Mouse (Mus musculus) macrophage (primary cell): Measurements from ENCODE around the gene Sec24b. TPM values are rescaled to one million over a fixed set of nuclear protein-coding genes. Genes with fewer than 3 reads are reported as not detected.
A peak's percentile ranks its signal among the peaks of the same experiment; 100 is the strongest.

Source experiments
- H3K27ac ChIP-seq: fragments of 350-480 bp; formaldehyde crosslinking; 2 replicates; pipeline ENCODE4 v1.9.0; 2021
- H3K36me3 ChIP-seq: fragments of 350-480 bp; formaldehyde crosslinking; 2 replicates; pipeline ENCODE4 v1.9.0; 2021; ENCODE audit errors: inconsistent target
- H3K4me3 ChIP-seq: fragments of 350-480 bp; formaldehyde crosslinking; 2 replicates; pipeline ENCODE4 v1.9.0; 2021; ENCODE audit errors: inconsistent target
- H3K79me2 ChIP-seq: fragments of 350-480 bp; formaldehyde crosslinking; 2 replicates; pipeline ENCODE4 v1.9.0; 2021; ENCODE audit errors: inconsistent target
- WGBS: methylation state at CpG from one replicate; pipeline ENCODE4 v1.1.7; 2026; ENCODE audit warnings: inconsistent platforms; ENCODE audit not compliant: missing documents; 5-methylcytosine and 5-hydroxymethylcytosine counted together
- polyA plus RNA-seq: library from polyadenylated mRNA; stranded (reverse); fragments of 250-400 nt; gene quantifications from 3 replicates; pipeline ENCODE4 v1.2.4, GENCODE M21; 2018; ENCODE audit warnings: inconsistent platforms

The Sec24b gene
- polyA plus RNA-seq, 1 experiment from 2014 or later: 66.4 TPM

DNA sequence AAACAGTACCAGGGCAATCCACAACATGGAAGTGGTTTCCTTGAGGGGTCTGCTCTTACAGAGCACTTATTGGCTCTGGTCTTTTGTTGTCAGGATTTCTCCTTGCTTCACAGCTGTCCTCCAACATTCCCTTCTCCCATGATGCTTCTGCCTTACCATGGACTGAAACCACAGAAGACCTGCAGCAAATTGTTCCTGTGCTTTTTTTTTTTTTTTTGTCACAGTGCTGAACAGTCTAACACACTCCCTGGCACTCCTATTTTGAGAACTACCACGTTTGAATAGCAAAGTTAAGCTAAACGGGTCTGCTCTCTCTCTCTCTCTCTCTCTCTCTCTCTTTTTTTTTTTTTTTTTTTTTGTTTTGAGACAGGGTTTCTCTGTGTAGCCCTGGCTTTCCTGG lies 10.6 kb upstream of the Sec24b start:
- Histone ChIP-seq H3K27ac (no peak overlapping the region), H3K79me2 (no peaks in the 10 kb centered on the region), H3K4me3 (no peak overlapping the region), H3K36me3 (no peaks in the 10 kb centered on the region)
- 56% methylated on average over 1 of the region's 2 CpGs for WGBS

DNA sequence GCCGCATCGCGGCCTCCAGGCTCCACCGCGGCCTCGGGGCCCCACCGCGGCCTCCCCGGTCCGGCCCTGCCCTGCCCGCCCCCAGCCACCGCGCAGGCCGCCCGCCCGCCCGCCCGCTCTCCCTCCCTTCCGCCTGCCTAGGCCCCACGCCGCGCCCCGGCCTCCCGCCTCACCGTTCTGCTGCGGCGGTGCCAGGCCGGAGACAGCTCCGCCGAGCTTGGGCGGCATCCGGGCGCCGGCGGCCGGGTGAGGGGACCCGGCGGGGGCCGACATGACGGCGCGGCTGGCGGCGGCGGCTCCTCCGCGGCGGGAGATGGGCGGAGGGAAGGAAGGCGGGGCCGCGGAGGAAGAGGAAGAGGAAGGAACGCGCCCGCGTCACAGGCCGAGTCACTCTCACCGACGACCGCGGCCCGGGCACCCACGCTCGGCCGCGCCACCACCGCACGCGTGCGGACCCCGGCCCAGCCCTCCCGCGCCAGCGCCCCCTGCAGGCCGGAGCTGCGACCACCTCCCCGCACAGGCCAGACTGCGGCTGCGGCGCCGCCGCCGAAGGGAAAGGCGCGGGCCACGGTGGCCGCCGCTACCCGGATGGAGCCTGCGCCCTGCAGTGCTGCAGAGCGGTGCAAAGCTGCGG lies 840 bp downstream of the Sec24b start:
- Histone ChIP-seq H3K4me3 (peak overlapping the region; percentile 50), H3K79me2 (peaks cover 51% of the 10 kb centered on the region), H3K36me3 (no peaks in the 10 kb centered on the region), H3K27ac (peak overlapping the region; percentile 54)
- under 1% methylated on average over 77 of the region's 92 CpGs for WGBS

DNA sequence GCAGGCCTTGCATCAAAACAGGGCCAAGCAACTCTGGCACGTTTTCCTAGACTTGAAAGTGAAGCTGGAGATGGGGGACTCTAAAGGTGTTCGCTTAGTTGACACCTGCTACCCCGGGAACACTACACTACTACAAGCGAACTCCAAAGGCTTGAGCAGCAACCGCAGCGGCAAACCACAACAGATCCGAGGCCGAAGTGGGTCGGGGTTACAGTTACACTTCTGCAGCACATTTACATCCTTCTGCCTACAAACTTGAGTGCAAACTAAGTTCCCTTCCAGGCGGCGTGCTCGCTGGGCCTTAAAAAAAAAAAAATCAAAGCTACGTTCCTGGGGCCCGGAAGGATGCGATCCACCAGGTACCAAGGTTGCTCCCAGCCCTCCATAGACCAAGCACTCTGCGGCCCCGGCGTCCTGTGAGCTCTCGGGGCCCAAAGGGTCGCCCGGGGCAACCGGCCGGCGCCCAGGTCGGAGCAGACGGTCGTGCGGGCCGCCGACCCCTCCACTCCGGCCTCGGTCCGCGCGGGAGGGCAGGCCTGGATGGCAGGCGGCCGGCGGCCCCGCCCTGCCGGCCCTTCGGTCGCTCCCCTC lies 1.5 kb downstream of the Sec24b start:
- whole genome bisulfite sequencing: under 1% methylated on average over 42 of the region's 42 CpGs

DNA sequence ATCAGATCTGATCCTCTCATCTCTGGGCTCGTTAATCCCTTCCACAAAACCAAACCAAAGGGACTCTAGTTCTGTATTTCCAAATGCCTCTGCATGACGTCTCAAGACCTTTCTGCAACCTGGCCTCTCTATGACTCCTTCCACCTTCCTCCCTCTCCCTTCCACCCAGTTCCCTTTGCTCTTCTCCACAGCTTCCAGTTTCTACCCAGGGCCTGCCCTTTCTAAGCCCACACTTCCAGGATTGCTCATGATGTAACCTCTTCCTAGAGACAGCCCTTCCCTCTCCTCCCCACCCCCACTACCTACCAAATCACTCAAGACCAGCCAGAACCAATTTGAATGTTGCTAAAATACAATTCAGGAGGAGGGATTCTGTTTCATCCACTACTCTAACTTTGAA lies 2.9 kb downstream of the Sec24b start:
- Histone ChIP-seq H3K27ac (no peak overlapping the region), H3K36me3 (no peaks in the 10 kb centered on the region), H3K4me3 (no peak overlapping the region), H3K79me2 (peaks cover 71% of the 10 kb centered on the region)
- 27% methylated on average over 2 of the region's 2 CpGs for WGBS

More for the DNA sequence above, 1.5 kb downstream of the Sec24b start:
- Histone ChIP-seq H3K79me2 (peaks cover 57% of the 10 kb centered on the region), H3K4me3 (peak overlapping the region; percentile 56), H3K36me3 (no peaks in the 10 kb centered on the region), H3K27ac (peak overlapping the region; percentile 27; the same call in 1 of the 2 replicates)

DNA sequence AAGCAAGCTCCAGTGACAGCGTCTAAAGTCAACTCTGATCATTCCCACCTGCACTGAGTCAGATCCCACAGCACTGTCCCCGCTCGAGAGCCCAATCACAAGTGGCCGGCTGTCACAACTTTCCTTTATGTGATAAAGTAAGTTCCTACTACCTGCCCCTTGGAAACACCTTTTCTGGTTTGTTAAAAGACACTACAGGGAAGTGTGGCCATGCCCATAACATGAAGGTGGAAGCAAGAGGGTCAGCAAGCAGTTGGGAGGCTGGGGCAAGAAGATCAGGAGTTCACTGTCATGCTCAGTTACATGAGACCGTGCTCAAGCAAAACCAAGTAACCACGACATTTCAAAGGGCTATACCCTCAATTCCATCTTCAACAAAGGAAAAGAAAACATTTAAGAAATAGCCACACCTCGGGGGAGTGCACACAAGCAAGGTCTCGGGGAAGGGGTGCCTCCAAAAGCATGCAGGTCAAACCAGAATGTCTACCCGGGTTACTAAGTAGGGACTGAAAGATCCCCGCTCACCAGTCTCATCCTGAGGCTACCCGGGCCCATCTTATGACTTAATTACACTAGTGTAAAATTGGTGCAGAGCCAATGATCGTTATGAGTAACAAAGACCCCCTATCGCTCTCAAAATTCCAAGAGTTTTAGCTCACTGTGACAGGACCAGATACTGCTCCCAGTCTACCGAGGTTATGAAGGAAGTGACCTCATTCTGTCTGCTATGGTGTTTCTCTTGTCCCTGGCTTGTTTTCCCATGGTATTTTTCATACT lies 3.6 kb downstream of the Sec24b start:
- Histone ChIP-seq H3K27ac (no peak overlapping the region), H3K4me3 (no peak overlapping the region), H3K79me2 (peaks cover 78% of the 10 kb centered on the region), H3K36me3 (no peaks in the 10 kb centered on the region)
- WGBS: 87% methylated on average over 14 of the region's 14 CpGs

DNA sequence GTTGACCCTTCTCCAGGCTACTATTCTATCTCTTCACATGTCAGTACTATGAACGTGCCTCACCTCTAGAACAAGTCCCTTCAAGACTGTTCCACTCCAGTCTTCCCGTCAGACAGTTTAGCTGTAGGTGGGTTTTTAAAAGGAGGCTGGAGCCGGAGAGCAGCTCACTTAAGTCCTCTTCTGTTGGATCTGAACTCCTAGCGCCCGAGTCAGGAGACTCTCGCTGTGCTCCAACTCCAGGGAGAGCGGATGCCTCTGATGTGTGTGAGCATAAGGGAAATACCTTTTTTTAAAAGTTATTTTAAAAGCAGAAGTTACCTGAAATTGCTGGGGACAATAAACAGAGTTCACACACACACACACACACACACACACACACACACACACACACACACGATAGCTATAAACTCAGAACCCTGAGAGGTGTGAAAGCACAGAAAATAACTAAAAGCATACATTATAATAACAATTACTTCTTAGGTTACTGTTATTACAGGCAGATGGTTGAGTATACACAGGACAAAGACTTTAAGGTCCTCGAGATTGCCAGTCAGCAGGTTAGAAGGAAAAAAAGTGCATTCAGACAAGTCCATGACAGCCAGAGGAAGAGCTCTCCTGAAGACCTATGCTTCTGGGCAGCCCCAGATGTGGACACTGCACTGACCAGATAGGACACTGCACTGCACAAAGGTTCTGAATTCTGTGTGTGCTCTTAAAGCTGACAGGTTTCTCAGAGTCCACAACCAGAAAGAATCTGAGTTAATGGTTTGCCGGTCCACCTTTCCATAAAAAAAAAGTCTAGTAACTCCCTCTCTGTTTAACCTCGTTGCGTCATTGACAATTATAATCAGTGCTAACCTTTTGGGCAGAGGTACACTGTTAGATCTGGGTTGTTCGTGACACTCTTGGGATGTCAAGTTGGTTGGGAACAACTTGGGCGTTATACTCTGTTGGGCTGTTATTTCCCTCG lies 5.7 kb downstream of the Sec24b start:
- Histone ChIP-seq H3K27ac (no peak overlapping the region), H3K4me3 (no peak overlapping the region), H3K36me3 (no peaks in the 10 kb centered on the region), H3K79me2 (peaks cover 93% of the 10 kb centered on the region)
- 88% methylated on average over 15 of the region's 15 CpGs for WGBS

DNA sequence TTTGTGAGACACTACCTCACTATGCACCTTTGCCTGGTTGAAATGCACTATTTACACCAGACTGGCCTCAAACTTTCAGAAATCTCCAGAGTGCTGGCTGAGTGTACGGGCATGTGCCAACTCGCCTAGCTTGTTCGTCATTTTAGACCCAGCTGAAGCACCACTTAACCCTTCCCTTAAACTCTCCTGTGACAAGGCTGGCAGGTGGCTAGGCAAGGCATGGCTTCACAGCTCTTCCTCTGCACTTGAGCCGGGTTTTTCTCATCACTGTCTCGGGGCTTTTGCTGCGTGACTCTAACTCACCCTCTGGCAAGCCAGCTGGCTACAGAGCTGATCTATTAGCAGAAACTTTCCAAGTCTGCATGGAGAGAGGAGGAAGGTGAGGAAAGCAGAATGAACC lies 6.8 kb downstream of the Sec24b start:
- Histone ChIP-seq H3K36me3 (no peaks in the 10 kb centered on the region), H3K27ac (no peak overlapping the region), H3K79me2 (peaks cover 100% of the 10 kb centered on the region), H3K4me3 (no peak overlapping the region)
- 96% methylated on average over 6 of the region's 6 CpGs for WGBS

DNA sequence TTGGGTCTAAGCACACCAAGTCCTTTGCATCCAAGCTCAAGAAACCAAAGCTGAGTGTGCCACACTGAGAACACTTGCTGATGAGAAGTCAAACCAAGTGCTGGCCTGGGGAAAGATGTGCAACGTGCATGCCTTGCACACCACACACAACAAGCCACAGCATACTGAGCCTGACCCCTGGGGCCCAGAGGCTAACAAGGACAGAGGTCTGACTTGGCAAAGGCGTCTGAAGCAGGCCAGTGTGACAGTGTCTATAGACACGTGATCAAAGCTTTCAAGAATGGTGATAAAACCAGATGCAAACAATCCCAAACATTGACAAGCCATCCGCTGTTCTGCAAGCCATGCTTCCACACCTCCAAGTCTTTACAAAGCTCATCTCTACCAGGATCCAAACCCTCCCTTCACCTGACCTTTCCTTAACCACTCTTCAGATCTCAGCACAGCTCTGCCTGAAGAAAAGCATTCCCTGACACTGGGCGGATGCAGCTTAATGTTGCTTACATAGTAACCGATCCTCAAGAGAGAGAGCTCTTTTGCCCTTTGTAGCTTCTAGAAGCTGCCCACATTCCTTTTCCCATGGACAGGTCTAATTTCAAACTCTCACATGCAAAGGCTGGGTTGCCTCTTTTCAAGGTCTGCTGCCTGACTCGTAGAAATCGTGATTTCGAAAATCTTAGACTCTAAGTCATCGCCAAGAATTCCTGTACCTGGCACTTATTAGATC lies 7.8 kb downstream of the Sec24b start:
- Histone ChIP-seq H3K27ac (no peak overlapping the region), H3K36me3 (no peaks in the 10 kb centered on the region), H3K79me2 (peaks cover 97% of the 10 kb centered on the region), H3K4me3 (no peak overlapping the region)
- WGBS: 90% methylated on average over 10 of the region's 10 CpGs

DNA sequence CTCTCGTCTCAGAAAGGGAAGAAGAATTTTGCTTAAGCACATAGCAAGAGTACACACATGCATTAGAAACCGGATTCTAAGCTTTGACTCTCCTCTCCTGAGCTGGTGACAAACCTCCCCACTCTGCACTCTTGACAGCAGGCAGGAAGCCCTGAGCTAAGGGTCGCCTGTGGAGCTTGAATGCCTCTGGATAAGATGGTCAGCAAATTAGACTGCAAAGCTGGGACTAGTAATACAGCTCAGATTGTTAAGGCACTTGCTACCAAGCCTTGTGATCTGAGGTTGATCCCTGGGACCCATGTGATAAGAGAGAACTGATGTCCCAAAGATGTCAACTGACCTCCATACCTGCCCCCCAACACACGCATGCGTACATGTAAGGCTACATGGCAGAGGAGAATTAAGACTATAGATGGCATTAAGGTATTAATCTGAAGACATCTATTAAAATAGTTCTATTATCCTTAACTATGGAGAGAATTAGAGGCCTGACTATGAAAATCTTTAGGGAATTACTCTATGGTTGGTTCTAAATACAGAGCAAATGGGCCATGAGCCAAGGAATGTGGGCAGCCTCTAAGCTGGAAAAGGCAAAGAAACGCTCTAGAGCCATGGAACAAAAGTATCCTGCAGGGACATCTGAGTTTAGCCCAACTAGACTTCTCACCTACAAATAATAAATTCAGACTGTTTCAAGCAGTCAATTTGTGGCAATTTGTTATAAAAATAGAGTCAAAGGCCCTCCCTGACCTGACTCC lies 8.6 kb downstream of the Sec24b start:
- WGBS: 86% methylated on average over 6 of the region's 6 CpGs
- no peak overlapping the region for H3K27ac ChIP-seq
- H3K4me3 ChIP-seq: no peak overlapping the region
- no peaks in the 10 kb centered on the region for H3K36me3 ChIP-seq
- peaks cover 97% of the 10 kb centered on the region for H3K79me2 ChIP-seq

DNA sequence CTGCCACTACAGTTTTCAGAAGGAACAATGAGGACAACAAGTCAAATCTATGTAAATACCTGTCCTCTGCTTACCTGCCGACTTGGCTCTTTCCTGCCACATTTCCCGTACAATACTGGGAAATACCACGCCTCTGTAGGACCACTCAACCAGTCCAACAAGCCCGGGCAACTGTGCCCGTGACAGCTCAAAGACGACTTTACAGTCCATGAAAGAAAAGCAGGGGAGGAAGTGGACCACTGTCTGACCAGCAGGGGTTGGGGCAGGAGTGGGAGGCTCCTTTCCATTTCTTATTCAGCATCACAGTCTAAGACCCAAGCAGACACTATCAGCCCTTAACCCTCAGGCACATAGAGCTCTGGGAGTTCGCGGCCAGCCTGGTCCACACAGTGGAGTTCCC lies 9.2 kb downstream of the Sec24b start:
- peaks cover 97% of the 10 kb centered on the region for H3K79me2 ChIP-seq
- H3K36me3 ChIP-seq: no peaks in the 10 kb centered on the region
- 83% methylated on average over 8 of the region's 8 CpGs for WGBS
- H3K27ac ChIP-seq: no peak overlapping the region
- H3K4me3 ChIP-seq: no peak overlapping the region

DNA sequence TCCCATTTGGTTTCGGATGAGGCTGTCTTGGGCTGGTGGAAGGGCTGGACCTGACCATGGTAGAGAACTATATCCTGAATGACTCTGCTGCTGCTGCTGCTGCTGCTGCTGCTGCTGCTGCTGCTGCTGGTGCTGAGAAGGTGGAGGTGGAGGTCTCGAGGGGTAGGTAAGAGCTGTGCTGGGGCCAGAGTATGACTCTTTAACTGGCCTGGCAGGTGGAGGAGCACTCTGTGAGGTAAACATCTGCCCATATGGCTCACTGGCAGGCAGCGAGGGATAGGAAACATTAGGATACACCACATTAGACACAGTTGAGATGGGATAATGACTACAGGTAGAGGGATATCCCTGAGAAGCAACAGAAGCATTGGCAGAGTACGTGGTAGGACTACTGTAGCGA lies 20.6 kb downstream of the Sec24b start:
- H3K4me3 ChIP-seq: no peak overlapping the region
- 100% methylated on average over 5 of the region's 5 CpGs for WGBS
- peaks cover 92% of the 10 kb centered on the region for H3K79me2 ChIP-seq
- no peak overlapping the region for H3K27ac ChIP-seq
- peaks cover 17% of the 10 kb centered on the region; the same call in 1 of the 2 replicates for H3K36me3 ChIP-seq

DNA sequence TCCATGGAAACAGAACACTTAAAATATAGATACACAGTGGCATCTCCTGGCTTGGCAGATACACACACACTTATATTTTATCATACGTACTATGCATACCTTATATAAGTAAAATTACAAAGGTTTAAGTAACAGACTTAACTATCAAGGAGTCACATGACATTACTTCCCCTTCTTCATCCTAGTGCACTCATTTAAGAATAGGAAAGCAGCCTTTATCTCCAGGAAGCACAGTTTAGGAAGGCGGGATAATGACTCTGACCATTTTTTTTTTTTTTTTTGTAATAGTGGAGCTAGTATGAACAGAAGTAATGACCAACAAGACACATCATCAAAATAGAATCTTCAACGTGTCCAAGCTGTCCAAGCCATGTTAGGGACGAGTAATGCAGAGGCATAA lies 21.3 kb downstream of the Sec24b start:
- no peak overlapping the region for H3K4me3 ChIP-seq
- no peak overlapping the region for H3K27ac ChIP-seq
- WGBS: 83% methylated on average over 3 of the region's 4 CpGs
- H3K79me2 ChIP-seq: peaks cover 92% of the 10 kb centered on the region
- H3K36me3 ChIP-seq: peaks cover 20% of the 10 kb centered on the region; the same call in 1 of the 2 replicates

DNA sequence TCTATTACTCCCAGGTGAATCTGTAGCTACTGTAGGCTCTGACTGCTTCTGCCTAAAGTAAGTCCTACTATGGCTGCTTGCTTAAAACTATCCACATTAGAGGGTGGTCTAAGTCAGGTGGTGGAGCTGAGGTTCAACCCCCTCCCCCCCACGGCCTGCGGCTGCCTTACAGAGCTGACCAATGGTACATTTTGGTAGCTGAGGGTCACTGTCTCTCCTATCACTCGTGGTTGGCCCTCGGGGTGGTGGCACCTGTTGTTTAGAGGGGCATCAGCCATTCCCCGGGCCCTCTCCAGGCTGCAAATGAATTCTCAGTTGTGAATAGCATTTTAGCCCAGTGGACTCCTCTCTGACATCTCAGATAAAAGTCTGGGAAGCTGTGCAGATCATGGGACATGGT lies 32.6 kb downstream of the Sec24b start:
- 94% methylated on average over 5 of the region's 5 CpGs for WGBS
- peaks cover 61% of the 10 kb centered on the region for H3K36me3 ChIP-seq

More for the DNA sequence above, 32.6 kb downstream of the Sec24b start:
- Histone ChIP-seq H3K27ac (no peak overlapping the region), H3K79me2 (peaks cover 62% of the 10 kb centered on the region; the same call in 1 of the 2 replicates), H3K4me3 (no peak overlapping the region)
